Mouse (Mus musculus) layer of hippocampus, adult 9-10 months (tissue): ENCODE results near the gene Gm20388.
A peak's percentile ranks its signal among the peaks of the same experiment; 100 is the strongest.

Source experiments
- DNase-seq: peaks from one replicate; pipeline ENCODE4 v3.0.0; 2022; ENCODE audit warnings: low spot score

Gm20388 gene

GRCm38 (mm10) chr8:120607460-120607859, 696.8 kb downstream of the Gm20388 start:
- no peak for DNase-seq

GRCm38 (mm10) chr8:120607885-120608284, 697.2 kb downstream of the Gm20388 start:
- DNase-seq = peak; percentile 71

- DNase-seq = no peak
Measured at GRCm38 (mm10) chr8:120610824-120611223, 700.2 kb downstream of the Gm20388 start.

GRCm38 (mm10) chr8:120614491-120614890, 703.9 kb downstream of the Gm20388 start:
- no peak for DNase-seq

GRCm38 (mm10) chr8:120616663-120617626, 706.3 kb downstream of the Gm20388 start:
- DNase-seq = no peak

GRCm38 (mm10) chr8:120618110-120618509, 707.5 kb downstream of the Gm20388 start:
- DNase-seq = peak; percentile 71

GRCm38 (mm10) chr8:120619235-120620180, 708.9 kb downstream of the Gm20388 start:
- DNase-seq = peak; percentile 61

- no peak for DNase-seq
Measured at GRCm38 (mm10) chr8:120620441-120620840, 709.8 kb downstream of the Gm20388 start.

GRCm38 (mm10) chr8:120622161-120622560, 711.5 kb downstream of the Gm20388 start:
- no peak for DNase-seq

- no peak for DNase-seq
Measured at GRCm38 (mm10) chr8:120623608-120624007, 713.0 kb downstream of the Gm20388 start.

GRCm38 (mm10) chr8:120626461-120626860, 715.8 kb downstream of the Gm20388 start:
- DNase-seq = no peak

- DNase-seq = no peak
Measured at GRCm38 (mm10) chr8:120627298-120627697, 716.7 kb downstream of the Gm20388 start.

GRCm38 (mm10) chr8:120630031-120630430, 719.4 kb downstream of the Gm20388 start:
- no peak for DNase-seq

- no peak for DNase-seq
Measured at GRCm38 (mm10) chr8:120630848-120631247, 720.2 kb downstream of the Gm20388 start.

- DNase-seq = no peak
Measured at GRCm38 (mm10) chr8:120631441-120632375, 721.1 kb downstream of the Gm20388 start.

GRCm38 (mm10) chr8:120632969-120633664, 722.5 kb downstream of the Gm20388 start:
- DNase-seq = no peak

GRCm38 (mm10) chr8:120633665-120634271, 723.1 kb downstream of the Gm20388 start:
- DNase-seq = no peak

GRCm38 (mm10) chr8:120634329-120634839, 723.7 kb downstream of the Gm20388 start:
- DNase-seq = no peak

GRCm38 (mm10) chr8:120641245-120641644, 730.6 kb downstream of the Gm20388 start:
- DNase-seq = no peak
